8 mouse cellular contexts compared by ENCODE assay signal in genomic region chr13:24521446-24522342, GRCm38 (mm10).
DNase-seq lines count a peak whose midpoint lies in the region; ATAC-seq lines count a peak whose summit lies in the region.

No protein-coding gene starts in this region.

- no peak overlapping the region for H3K9ac ChIP-seq in heart, embryonic 16.5 days (ENCODE audit: low read length)
- H3K9ac ChIP-seq in neural tube, embryonic 13.5 days, result no peak overlapping the region

- peak; percentile 24 for DNase-seq in NIH3T3 (ENCODE audit: low read depth)
- DNase-seq in embryo, embryonic 11 days, result peak; percentile 72
- peak; percentile 80 to 82 for DNase-seq in left cerebral cortex, adult 9 months (ENCODE audit: low spot score in 2 of 2)
- DNase-seq in spleen, adult 18-20 months, result no peak
- no peak for DNase-seq in spleen, postnatal 10 days (ENCODE audit: low spot score in 2 of 2)
- DNase-seq in urinary bladder, postnatal 4 days (ENCODE audit: low spot score in 2 of 2), result no peak

- no peaks in the 10 kb centered on the region for H3K27me3 ChIP-seq in heart, embryonic 16.5 days (ENCODE audit: control insufficient read depth, insufficient read depth, low read length)
- H3K27me3 ChIP-seq in neural tube, embryonic 13.5 days, result no peaks in the 10 kb centered on the region

- H3K4me2 ChIP-seq in heart, embryonic 16.5 days (ENCODE audit: low read depth, low read length), result no peak overlapping the region
- peak overlapping the region; percentile 41 for H3K4me2 ChIP-seq in neural tube, embryonic 13.5 days

- ATAC-seq in heart, embryonic 16.5 days (replicated peaks; ENCODE audit: extremely low read depth, insufficient read depth, low FRiP score), result no peak
- ATAC-seq in neural tube, embryonic 13.5 days (ENCODE audit: low read depth), result peak; percentile 74

- peaks cover 29% of the 10 kb centered on the region for H3K4me1 ChIP-seq in heart, embryonic 16.5 days (ENCODE audit: control insufficient read depth, insufficient read depth, low read length)
- H3K4me1 ChIP-seq in neural tube, embryonic 13.5 days (replicated peaks), result peaks cover 21% of the 10 kb centered on the region

- H3K9me3 ChIP-seq in heart, embryonic 16.5 days (replicated peaks; ENCODE audit: control insufficient read depth, low read length), result no peaks in the 10 kb centered on the region
- H3K9me3 ChIP-seq in neural tube, embryonic 13.5 days, result no peaks in the 10 kb centered on the region

- no peak overlapping the region for H3K4me3 ChIP-seq in heart, embryonic 16.5 days (ENCODE audit: low read length)
- no peak overlapping the region for H3K4me3 ChIP-seq in neural tube, embryonic 13.5 days

- WGBS in heart, embryonic 16.5 days, result 59% methylated on average over 18 of the region's 18 CpGs
- WGBS in neural tube, embryonic 13.5 days, result 45% methylated on average over 18 of the region's 18 CpGs

- H3K36me3 ChIP-seq in heart, embryonic 16.5 days (ENCODE audit: control insufficient read depth, insufficient read depth), result no peaks in the 10 kb centered on the region
- H3K36me3 ChIP-seq in neural tube, embryonic 13.5 days, result no peaks in the 10 kb centered on the region

- H3K27ac ChIP-seq in heart, embryonic 16.5 days (ENCODE audit: low read length), result peak overlapping the region; percentile 1; the same call in 1 of the 2 replicates
- H3K27ac ChIP-seq in neural tube, embryonic 13.5 days (replicated peaks), result peak overlapping the region; percentile 29; the same call in 1 of the 2 replicates

Comparison
In these comparisons a context has a peak if more than half of its experiments do, and no peak if none do; other contexts are left out.
1. DNase-seq: peak in NIH3T3 (single experiment), embryo, embryonic 11 days (single experiment) and left cerebral cortex, adult 9 months (2 of 2); none in spleen, adult 18-20 months (0 of 2), spleen, postnatal 10 days (0 of 2) and urinary bladder, postnatal 4 days (0 of 2).